Mouse (Mus musculus) erythroblast, embryonic 14.5 days (primary cell): Measurements from ENCODE around the gene Micu2.

Experiments used
- GATA1 ChIP-seq: IDR thresholded peaks from 2 replicates; pipeline ENCODE4 v1.6.1; 2012; ENCODE audit warnings: low read length, inconsistent platforms, mixed read lengths
- TAL1 ChIP-seq: IDR thresholded peaks from 3 replicates; pipeline ENCODE4 v1.6.1; 2012; ENCODE audit warnings: low read length, inconsistent platforms, mixed read lengths

DNA sequence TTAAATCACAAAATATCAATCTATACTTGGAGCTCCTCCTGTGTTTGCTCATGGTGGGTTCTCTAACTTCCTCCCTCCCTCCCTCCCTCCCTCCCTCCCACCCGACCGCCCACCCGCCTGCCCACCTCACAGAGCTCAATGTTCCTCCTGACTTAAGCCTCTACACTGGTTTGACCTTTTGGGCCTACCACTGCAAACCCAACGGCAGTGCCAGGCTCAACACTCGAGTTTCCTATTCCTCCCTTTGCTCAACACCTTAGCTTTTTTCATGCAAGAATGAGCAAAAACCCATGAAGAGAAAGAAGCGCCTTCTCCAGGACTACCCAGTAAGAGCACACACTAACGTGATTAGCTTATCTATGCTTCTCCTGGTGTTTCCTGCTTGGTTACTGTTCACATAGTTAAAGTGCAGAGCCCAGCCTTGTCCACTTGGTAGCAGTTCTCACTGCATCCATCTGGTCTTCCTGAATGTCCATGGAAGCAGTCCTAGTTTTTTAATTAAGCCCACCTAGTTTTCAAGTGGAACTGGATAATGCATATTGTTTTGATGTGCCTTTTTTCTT, 66.1 kb downstream of the Micu2 start:
- TF ChIP-seq GATA1 (no peak), TAL1 (no peak)
